Mouse (Mus musculus) liver, embryonic 11.5 days (tissue): ENCODE measurements around the gene Stac. TPM values are rescaled to one million over a fixed set of nuclear protein-coding genes. Genes with fewer than 3 reads are reported as not detected.

Source experiments
- ATAC-seq: fragments of 200-750 bp; cut with Nextera tagmentation; replicated peaks from 2 replicates; pipeline ENCODE4 v1.8.0; 2017; ENCODE audit warnings: moderate number of reproducible peaks, mild to moderate bottlenecking, moderate TSS enrichment, moderate library complexity; ENCODE audit not compliant: low FRiP score
- DNase-seq: peaks from one replicate; pipeline ENCODE4 v3.0.0-alpha.2; 2017; ENCODE audit warnings: low spot score
- H3K27ac ChIP-seq: fragments of 300-500 bp; sonication (generic); 2 replicates; pipeline ENCODE4 v1.5.1; 2014; ENCODE audit warnings: mild to moderate bottlenecking, low read depth, low read length, control low read depth
- H3K27me3 ChIP-seq: fragments of 300-500 bp; sonication (generic); replicated peaks from 2 replicates; pipeline ENCODE4 v1.6.1; 2014; ENCODE audit warnings: low read length, mixed read lengths; ENCODE audit not compliant: control insufficient read depth, insufficient read depth
- H3K36me3 ChIP-seq: fragments of 300-500 bp; sonication (generic); 2 replicates; pipeline ENCODE4 v1.6.1; 2014; ENCODE audit warnings: mild to moderate bottlenecking, low read length, moderate library complexity, mixed read lengths; ENCODE audit not compliant: control insufficient read depth, insufficient read depth
- H3K4me1 ChIP-seq: fragments of 300-500 bp; sonication (generic); replicated peaks from 2 replicates; pipeline ENCODE4 v1.6.1; 2014; ENCODE audit warnings: low read length, mixed read lengths; ENCODE audit not compliant: control insufficient read depth, insufficient read depth
- H3K4me2 ChIP-seq: fragments of 300-500 bp; sonication (generic); 2 replicates; pipeline ENCODE4 v1.6.1; 2014; ENCODE audit warnings: mild to moderate bottlenecking, control low read depth, moderate library complexity
- H3K4me3 ChIP-seq: fragments of 300-500 bp; sonication (generic); 2 replicates; pipeline ENCODE4 v1.5.1; 2014; ENCODE audit warnings: low read depth, low read length, control low read depth
- H3K9ac ChIP-seq: fragments of 300-500 bp; sonication (generic); 2 replicates; pipeline ENCODE4 v1.6.1; 2014; ENCODE audit warnings: low read depth, low read length, control low read depth
- H3K9me3 ChIP-seq: fragments of 300-500 bp; sonication (generic); 2 replicates; pipeline ENCODE4 v1.6.1; 2016; ENCODE audit warnings: low read length, inconsistent platforms, mixed read lengths; ENCODE audit not compliant: control insufficient read depth
- WGBS: fragments of 180-500 bp; shearing (Covaris S2); extraction: QIAGEN DNeasy Blood & Tissue Kit; methylation state at CpG from one replicate; pipeline ENCODE4 v1.1.7; 2014; 5-methylcytosine and 5-hydroxymethylcytosine counted together
- polyA plus RNA-seq: library from polyadenylated mRNA; unstranded; fragments of >200 nt; fragmentation: Nextera tagmentation; extraction: Ambion mirVana; gene quantifications from 2 replicates; pipeline ENCODE4 v1.2.1, GENCODE M21; 2014

The Stac gene
- polyA plus RNA-seq, 1 experiment from 2014 or later, result 0.69 TPM

DNA sequence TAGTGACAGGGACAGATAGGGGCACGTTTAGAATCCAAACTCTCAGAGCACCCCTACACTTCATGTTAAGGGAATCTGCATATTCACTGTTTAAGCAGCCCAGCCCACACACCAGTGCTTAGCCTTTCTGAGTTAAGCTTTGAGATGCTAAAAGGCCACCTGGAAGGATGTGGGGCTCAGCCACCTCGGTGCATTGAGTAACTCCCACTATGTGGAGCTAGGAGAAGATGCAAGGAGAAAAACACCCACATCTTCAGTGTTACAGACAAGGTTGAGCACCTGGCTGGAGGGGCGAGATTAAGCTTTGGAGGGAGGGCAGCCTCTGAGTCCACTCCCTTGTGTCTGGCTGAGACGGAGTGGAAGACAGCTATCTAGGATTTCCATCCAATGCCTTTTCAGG is 114.3 kb downstream of the Stac start:
- WGBS, result 46% methylated on average over 4 of the region's 4 CpGs
- Histone ChIP-seq H3K36me3 (no peaks in the 10 kb centered on the region), H3K4me3 (no peak overlapping the region), H3K9ac (no peak overlapping the region), H3K27ac (no peak overlapping the region), H3K4me1 (no peaks in the 10 kb centered on the region), H3K9me3 (no peaks in the 10 kb centered on the region), H3K27me3 (no peaks in the 10 kb centered on the region), H3K4me2 (no peak overlapping the region)
- ATAC-seq (no peak), DNase-seq (no peak)

DNA sequence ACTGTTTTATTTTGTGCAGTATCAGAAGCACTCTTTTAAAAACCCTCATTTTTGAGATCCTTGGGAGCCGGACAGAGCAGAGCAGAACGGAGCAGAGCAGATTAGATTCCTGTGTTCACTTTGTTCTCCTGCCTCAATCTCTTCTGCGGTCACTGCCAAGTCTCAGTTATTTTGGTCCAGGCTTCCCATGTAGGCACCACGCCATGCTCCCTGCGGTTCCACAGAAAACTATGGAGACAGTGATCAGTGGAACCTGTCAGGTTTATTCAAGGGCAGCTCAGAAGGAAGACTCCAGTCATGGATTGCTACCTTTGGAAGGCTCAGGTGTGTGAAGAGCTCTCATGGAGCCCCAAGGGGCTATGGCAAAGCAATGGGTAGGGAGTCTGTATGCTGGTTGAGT is 116.3 kb downstream of the Stac start:
- DNase-seq (no peak), ATAC-seq (no peak)
- Histone ChIP-seq H3K27ac (no peak overlapping the region), H3K4me2 (no peak overlapping the region), H3K4me3 (no peak overlapping the region), H3K27me3 (no peaks in the 10 kb centered on the region), H3K36me3 (no peaks in the 10 kb centered on the region), H3K4me1 (no peaks in the 10 kb centered on the region), H3K9me3 (no peaks in the 10 kb centered on the region), H3K9ac (no peak overlapping the region)
- 87% methylated on average over 5 of the region's 5 CpGs for WGBS

DNA sequence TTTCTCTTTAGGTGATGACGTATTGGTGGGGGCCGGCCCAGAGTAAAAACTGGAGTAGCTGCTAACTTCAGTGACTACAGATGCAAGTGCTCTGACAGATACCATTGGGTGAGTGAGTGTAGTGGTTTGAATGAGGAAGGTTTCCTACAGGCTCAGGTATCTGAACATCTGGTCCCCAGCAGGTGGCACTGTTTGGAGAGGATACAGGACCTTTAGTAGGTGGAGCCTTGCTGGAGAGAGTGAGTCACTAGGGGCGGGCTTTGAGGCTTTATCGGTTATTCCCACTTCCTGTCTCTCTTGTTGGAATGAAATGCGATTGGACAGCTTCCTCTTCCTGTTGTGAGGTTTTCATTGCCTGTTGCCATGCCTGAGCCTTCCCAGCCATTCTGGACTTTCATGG is 118.5 kb downstream of the Stac start:
- no peak for ATAC-seq
- H3K27me3 ChIP-seq, result no peaks in the 10 kb centered on the region

DNA sequence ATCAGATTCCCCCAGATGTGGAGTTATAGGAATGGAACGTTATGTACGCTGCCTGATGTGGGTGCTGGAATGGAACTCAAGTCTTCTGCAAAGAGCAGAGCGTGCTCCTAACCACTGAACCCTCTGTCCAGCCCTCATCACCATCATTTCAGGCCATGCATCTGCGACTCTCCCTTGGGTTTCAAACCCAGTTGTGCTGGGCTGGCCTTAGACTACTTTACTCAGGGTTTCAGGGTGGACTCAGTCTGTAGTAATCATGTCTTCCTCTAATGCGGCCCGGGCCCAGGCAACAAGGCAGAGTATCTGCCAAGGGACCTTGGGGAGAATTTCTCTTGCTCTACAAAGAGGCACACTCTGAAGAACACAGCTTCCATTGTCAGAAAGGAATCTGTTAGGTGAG is 126.0 kb downstream of the Stac start:
- H3K36me3 ChIP-seq, result no peaks in the 10 kb centered on the region

More for the DNA sequence above, 118.5 kb downstream of the Stac start:
- Histone ChIP-seq H3K9ac (no peak overlapping the region), H3K36me3 (no peaks in the 10 kb centered on the region), H3K4me2 (no peak overlapping the region), H3K4me3 (no peak overlapping the region), H3K4me1 (no peaks in the 10 kb centered on the region), H3K27ac (no peak overlapping the region), H3K9me3 (no peaks in the 10 kb centered on the region)
- 70% methylated on average over 5 of the region's 5 CpGs for WGBS
- no peak for DNase-seq

DNA sequence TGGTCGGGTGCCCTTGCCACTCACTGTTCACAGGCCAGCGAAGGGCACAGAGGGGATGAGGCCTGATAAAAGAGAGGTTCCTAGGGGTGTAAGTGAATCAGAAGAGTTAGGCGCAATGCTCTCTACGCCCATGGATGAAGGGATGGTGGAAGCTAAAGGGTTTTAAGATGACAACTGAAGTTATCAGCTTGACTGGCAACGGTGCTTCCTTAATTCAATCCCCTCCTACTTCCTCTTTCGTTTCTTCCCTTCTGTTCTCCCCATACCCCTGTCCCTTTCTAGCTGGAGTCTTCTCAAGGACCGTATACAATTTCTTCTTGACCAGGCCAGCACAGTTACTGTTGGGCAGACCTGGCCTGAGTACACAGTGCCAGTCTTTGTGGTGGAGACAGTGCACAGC is 126.9 kb downstream of the Stac start:
- no peak overlapping the region for H3K27ac ChIP-seq
- H3K4me1 ChIP-seq, result no peaks in the 10 kb centered on the region
- no peak overlapping the region for H3K4me3 ChIP-seq
- 0 out of 2 replicates have a peak, but pooled peaks have one; percentile 20 for ATAC-seq
- H3K27me3 ChIP-seq, result no peaks in the 10 kb centered on the region
- H3K36me3 ChIP-seq, result no peaks in the 10 kb centered on the region
- WGBS, result 48% methylated on average over 7 of the region's 7 CpGs
- H3K4me2 ChIP-seq, result 0 out of 2 replicates have a peak overlapping the region, but pooled peaks have one; percentile 14
- H3K9ac ChIP-seq, result no peak overlapping the region
- H3K9me3 ChIP-seq, result no peaks in the 10 kb centered on the region
- DNase-seq, result no peak

More for the DNA sequence above, 126.0 kb downstream of the Stac start:
- Histone ChIP-seq H3K9ac (no peak overlapping the region), H3K4me3 (no peak overlapping the region), H3K9me3 (no peaks in the 10 kb centered on the region), H3K27ac (no peak overlapping the region), H3K27me3 (no peaks in the 10 kb centered on the region), H3K4me2 (no peak overlapping the region), H3K4me1 (no peaks in the 10 kb centered on the region)
- WGBS, result 92% methylated on average over 6 of the region's 6 CpGs
- ATAC-seq, result no peak
- DNase-seq, result no peak

DNA sequence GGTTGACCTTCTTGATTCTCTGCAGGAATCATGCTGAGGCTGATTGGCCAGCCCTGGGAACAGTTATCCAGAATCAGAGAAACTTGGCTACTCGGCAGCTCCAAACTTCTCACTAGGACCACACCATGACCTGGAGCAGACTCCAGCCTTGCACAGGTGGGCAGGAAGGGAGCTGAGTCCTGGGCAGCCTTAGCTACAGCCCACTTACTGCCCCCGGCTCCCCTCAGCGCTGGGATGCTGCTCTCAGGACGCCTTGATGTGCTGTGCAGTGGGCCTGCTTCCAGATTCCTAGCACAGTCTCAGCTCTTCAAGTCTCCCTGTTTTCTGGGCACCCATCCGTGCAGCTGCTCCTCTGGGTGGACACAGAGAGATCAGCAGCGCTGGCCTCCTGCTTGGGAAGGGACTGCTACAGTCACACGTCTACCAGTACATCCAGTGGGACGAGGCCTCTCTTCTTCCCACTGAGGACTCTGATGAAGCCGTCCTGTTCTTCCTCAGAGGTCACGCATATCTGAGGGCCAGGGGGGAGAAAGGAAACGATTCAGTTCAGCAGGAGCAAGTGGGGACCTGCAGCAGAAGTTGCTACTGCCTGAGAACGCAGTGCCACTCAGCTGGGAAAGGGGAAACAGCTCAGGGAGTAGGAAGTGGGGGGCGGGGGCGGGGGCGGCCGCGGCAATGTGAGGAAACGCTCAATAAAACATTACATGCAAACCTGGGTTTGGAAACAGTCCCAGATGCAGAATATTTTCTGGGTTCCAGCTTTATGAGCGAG is 127.7 kb downstream of the Stac start:
- H3K4me2 ChIP-seq, result 0 out of 2 replicates have a peak overlapping the region, but pooled peaks have one; percentile 4
- no peaks in the 10 kb centered on the region for H3K36me3 ChIP-seq
- H3K9me3 ChIP-seq, result no peaks in the 10 kb centered on the region
- DNase-seq (no peak), ATAC-seq (no peak; the same call in 1 of the 2 replicates)
- no peaks in the 10 kb centered on the region for H3K4me1 ChIP-seq
- no peak overlapping the region for H3K4me3 ChIP-seq
- no peaks in the 10 kb centered on the region for H3K27me3 ChIP-seq
- 46% methylated on average over 19 of the region's 19 CpGs for WGBS
- no peak overlapping the region for H3K27ac ChIP-seq
- H3K9ac ChIP-seq, result no peak overlapping the region

DNA sequence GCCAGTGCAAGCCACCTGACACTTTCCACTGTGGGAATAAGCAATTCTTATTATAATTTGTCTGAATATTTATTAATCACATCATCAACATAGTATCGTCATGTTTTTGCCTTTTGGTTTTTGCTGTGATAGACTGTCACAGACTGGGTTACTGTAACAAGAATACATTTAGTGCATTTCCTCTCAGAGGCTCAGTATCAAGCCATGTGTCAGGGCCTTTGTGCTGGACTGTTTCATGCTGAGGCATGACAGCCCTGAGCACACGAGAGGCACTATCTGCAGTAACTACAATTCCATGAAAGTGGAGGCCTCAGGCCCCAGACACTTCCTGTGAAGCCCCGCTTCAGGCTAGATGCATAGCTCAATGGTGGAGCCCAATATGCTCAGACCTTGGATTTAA is 133.4 kb downstream of the Stac start:
- Histone ChIP-seq H3K4me1 (no peaks in the 10 kb centered on the region), H3K27ac (no peak overlapping the region), H3K4me2 (no peak overlapping the region), H3K4me3 (no peak overlapping the region), H3K9ac (no peak overlapping the region), H3K36me3 (no peaks in the 10 kb centered on the region), H3K27me3 (no peaks in the 10 kb centered on the region), H3K9me3 (no peaks in the 10 kb centered on the region)
- no peak for ATAC-seq
- DNase-seq, result no peak
- WGBS, result 60% methylated on average over 3 of the region's 3 CpGs

DNA sequence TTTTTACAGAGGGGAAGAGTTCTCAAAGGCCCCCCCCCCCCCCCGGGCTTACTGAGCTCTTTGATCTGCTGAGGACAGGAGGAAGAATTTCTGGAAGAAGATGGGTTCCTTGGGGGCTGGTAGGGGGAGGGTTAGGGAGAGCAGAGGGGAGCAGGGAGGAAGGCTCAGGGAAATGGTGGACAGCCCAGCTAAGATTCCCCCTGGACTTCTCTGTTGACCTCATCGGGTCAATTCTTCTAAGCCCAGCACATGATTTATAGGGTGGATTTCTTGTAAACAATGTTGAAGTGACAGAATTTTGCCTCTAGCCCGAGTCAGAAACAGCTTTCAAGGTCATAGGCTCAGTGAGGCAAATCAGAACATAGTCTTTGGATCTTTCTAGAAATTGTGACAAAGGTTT is 137.3 kb downstream of the Stac start:
- DNase-seq (no peak), ATAC-seq (no peak)
- H3K4me3 ChIP-seq, result no peak overlapping the region
- H3K27me3 ChIP-seq, result no peaks in the 10 kb centered on the region
- H3K36me3 ChIP-seq, result no peaks in the 10 kb centered on the region
- H3K4me2 ChIP-seq, result no peak overlapping the region
- H3K9me3 ChIP-seq, result no peaks in the 10 kb centered on the region
- no peaks in the 10 kb centered on the region for H3K4me1 ChIP-seq
- H3K9ac ChIP-seq, result no peak overlapping the region
- WGBS, result 56% methylated on average over 3 of the region's 3 CpGs
- H3K27ac ChIP-seq, result no peak overlapping the region
